Mouse (Mus musculus) neutrophil, adult 5-6 weeks (primary cell): ENCODE measurements around the gene Slc16a3. TPM values are rescaled to one million over a fixed set of nuclear protein-coding genes. Genes with fewer than 3 reads are reported as not detected.

ENCODE experiments used
- ATAC-seq: fragments of 151-379, 151-347 bp; 2 replicates; pipeline ENCODE4 v1.8.0; 2017; ENCODE audit warnings: mild to moderate bottlenecking, moderate TSS enrichment; ENCODE audit not compliant: insufficient number of reproducible peaks, poor library complexity, low FRiP score, severe bottlenecking; ENCODE audit errors: extremely low read depth
- total RNA-seq: library from RNA; stranded (forward); fragments of 200-1000 nt; gene quantifications from 2 replicates; pipeline ENCODE4 v1.2.3, GENCODE M21; 2017

Gene Slc16a3
- 216 and 232 TPM in 2 replicates for total RNA-seq

DNA sequence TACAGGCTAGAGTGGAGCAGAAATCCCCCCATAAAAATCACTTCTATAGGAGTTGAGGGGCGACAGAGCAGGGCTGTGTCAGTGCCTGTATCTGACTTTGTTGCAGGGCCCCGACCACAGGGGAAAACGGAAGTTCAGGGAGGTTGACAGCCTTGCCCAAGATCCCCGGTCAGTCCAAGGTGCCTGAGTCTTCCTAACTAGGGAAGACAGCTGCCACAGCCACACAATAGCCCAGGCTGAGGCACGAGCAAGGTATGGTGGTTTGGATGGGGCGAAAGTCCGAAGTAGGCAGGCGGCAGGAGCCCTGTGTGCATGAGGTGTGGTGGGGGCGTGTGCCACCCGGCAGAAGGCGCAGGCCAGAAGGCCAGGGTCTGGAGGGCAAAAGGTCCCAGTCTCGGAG, at the start of gene Slc16a3:
Slc16a3 (plus strand) TSS at position 153 of the 400 bp plus-strand sequence.
- peak; percentile 38; the same call in 1 of the 2 replicates for ATAC-seq

- no peak for ATAC-seq
Measured at GRCm38 (mm10) chr11:120900276-120901244, 47.7 kb upstream of the Slc16a3 start.

GRCm38 (mm10) chr11:120901729-120902486, 46.4 kb upstream of the Slc16a3 start:
- ATAC-seq, result no peak

- ATAC-seq, result no peak
Measured at GRCm38 (mm10) chr11:120902487-120903142, 45.7 kb upstream of the Slc16a3 start.

DNA sequence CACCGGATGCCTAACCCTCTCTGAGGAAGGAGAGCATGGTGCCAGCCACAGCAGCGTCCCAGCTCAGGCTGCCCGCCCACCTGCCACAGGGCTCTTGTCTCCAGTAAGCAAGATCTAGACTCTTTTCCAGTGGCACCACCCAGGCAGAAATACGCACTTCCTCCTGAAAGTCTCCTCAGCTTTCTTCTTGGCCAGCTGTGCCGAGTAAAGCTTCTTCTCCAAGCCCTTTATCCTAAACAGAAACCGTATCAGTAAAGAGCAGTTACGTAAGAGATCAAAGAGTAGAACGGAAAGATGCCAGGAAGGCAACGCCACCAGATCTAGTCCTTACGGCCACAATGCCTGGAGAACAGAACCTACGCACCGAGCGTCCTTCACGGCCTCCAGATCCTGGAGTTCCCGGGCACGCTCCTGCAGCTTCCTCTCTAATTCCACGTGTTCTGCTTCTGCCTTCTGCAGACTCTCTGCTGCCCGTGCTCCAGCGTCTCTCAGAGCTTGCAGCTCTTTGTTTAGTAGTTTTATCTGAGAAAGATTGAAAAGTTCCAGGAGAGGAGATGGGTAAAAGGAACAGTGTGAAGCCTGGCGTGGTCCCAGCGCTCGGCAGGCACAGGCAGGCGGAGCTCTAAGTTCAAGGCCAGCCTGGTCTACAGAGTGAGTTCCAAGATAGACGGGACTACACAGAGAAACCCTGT, 45.0 kb upstream of the Slc16a3 start:
- ATAC-seq, result no peak

DNA sequence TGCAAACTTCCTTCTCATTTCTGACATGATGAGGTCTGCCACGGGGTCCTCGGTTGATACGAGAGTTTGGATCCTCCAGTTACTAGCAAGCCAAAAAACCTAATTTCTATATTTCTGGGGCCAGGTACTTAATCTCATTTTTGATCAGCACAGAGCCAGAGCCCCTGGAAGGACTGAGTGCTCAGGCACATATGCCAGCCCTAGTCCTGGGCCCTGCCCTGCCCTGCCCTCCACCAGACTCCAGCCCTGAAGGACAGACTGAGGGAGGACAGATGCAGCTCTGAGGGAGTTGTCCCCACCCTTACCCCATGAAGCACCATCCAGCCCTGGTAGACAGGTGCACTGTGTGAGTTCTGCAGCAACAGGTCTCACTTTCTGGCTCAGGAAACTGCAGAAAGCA, 43.7 kb upstream of the Slc16a3 start:
- no peak for ATAC-seq

- ATAC-seq, result peak; percentile 90
Measured at GRCm38 (mm10) chr11:120905430-120905873, 42.8 kb upstream of the Slc16a3 start.

DNA sequence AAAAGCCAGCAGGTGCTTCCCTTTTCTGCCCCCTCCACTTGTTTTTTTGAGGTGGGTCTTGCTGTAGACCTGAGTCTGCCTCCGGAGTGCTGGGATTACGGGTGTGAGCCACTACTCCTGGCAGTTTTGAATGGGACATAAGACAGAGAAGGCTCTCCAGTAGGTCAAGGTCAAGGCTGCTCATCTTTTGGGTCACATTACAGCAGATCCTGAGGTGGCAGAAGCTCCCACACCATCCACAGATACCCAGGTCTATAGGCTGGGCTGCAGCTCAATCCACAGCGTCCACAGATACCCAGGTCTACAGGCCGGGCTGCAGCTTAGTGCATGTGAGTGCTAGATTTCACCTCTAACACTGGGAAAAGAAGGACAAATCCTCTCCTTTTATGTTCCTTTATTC, 34.5 kb upstream of the Slc16a3 start:
- ATAC-seq, result no peak

- ATAC-seq, result peak; percentile 93
Measured at GRCm38 (mm10) chr11:120916477-120916876, 31.8 kb upstream of the Slc16a3 start.

GRCm38 (mm10) chr11:120917756-120918155, 30.5 kb upstream of the Slc16a3 start:
- no peak for ATAC-seq

DNA sequence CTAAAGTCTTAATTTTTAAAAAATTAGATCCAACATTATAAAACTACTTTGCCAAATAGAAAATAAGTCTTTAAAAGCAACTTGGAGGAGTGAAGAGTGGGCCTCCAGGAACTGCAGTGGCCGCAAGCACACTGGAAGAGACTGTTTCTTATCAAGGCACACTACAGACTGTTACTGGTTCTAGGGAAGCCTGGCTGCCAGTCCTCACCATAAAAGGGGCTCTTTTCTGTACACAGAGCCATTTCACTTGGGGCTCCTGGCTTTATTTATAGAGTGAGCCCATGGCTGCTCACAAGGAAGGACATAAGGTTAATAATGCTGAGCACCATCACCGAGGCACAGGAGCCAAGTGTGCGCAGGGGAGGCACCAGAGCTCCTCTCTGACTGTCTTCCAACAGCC, 25.8 kb upstream of the Slc16a3 start:
- no peak for ATAC-seq

DNA sequence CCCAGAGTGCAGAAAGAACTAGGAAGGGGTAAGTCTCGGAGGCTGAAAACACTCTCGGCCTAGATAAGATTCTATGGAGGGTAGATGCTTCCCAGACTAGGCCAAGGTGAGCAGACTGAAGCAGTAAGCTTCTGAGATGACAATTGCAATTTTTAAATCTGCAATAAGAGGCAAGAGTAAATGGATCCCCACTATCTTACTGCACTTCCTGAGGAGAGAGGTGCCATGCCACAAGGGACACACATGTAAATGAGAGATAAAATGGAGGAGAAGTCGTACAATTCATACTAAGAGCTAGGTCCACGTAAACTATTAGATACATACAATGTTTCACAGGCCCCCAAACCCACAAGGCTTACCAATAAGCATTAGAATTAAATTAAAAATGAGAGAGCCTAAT, 19.8 kb upstream of the Slc16a3 start:
- ATAC-seq, result no peak

- no peak for ATAC-seq
Measured at GRCm38 (mm10) chr11:120931479-120931878, 16.8 kb upstream of the Slc16a3 start.

DNA sequence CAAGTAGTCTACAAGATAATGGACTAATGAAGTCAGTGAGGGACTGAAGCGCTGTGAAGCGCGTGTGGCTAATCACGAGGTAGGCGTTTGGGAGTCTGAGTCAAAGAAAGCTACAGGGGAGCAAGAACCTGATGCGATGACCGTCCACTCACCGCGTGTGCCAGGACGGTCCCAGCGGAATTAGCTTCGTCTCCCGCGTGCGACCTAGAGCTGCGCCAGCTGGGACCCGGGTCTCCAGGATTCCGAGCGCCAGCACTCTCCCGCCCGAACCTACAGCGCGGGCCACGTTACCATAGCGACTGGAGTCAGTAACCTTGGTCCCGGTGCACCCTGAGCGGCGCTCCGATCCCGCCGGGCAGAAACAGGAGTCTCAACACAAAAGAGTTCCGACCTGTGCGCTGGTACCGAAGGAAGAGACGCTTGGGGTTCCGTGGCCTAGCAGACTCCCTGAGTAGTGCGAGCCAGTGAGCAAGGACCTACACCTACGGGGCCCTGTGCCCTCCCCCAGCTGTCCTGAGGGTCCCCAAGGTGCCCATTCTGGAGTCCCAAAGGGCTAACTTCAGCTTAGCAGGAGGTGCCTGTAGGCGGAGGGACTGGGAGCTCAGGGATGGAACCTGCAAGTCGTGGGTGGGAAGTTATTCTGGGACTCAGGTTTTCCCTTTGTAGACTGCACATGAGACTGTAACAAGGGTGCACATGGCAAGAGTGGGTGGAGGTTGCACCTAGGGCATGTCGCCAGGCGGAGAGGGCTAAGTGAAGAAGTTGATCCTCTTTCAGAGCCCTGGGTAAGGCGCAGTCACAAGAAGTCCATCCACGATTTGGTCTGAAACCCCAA, 15.5 kb upstream of the Slc16a3 start, which contains the start of gene Ccdc57:
Ccdc57 (minus strand) TSS at position 309 of the 835 bp plus-strand sequence.
- ATAC-seq, result peak; percentile 90

DNA sequence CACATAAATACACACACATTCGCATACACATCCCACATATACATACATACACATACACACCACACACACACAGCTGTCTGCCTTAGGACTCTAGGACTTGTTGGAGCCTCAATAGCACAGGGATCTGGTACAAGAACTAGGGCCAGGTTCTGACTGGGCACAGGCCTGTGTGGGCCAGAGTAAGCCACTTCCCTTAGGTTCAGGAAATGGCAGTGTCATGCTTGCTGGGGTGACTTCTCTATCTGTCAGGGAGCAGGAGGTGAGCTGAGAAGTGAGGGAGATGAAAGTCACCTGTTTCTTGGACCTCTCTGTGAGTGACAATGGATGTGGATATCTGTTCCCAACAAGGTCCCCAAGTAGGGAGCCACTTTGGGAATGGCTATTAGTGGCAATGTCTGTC, 10.3 kb upstream of the Slc16a3 start:
- peak; percentile 61 for ATAC-seq

- ATAC-seq, result peak; percentile 89
Measured at GRCm38 (mm10) chr11:120938795-120939194, 9.5 kb upstream of the Slc16a3 start.

- no peak for ATAC-seq
Measured at GRCm38 (mm10) chr11:120939712-120940341, 8.5 kb upstream of the Slc16a3 start.
